Mouse (Mus musculus): ENCODE data around the gene Slc46a1. TPM values are rescaled to one million over a fixed set of nuclear protein-coding genes. Genes with fewer than 3 reads are reported as not detected.

Gene Slc46a1
- total RNA-seq, 2 experiments from 2014 or later, result 11.1 to 11.5 TPM

DNA sequence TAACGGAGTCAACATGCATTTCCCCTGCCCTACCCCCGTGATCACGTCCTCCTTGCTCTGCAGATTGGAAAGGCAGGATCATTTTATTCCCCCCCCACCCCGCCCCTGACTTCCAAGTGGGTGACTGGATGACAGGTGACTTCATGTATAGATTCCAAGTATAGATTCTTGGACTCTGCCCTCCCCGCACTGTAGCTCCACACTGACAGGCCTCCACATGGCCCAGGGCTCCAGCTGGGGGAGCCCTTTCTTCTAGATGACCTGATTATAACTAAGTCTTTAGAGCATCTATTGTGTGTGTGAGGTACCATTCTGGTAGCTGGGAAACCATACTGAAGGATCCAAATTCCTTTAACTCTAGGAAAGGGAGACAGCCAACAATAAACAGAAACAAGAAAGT, 2.8 kb upstream of the Slc46a1 start:
- intact Hi-C loops (cut with DNase I), result no loop called here
- no peak for TF ChIP-seq CTCF (IDR thresholded peaks at IDR 0.05)
- no peak overlapping the region for H3K27ac ChIP-seq
- DNase-seq (ENCODE audit: extremely low spot score in 1 of 2, low spot score in 2 of 2), result no peak
- H3K4me3 ChIP-seq, result no peak overlapping the region

- TF ChIP-seq CTCF (IDR thresholded peaks at IDR 0.05), result no peak
- intact Hi-C loops (cut with DNase I), result no loop called here
Observed at GRCm38 (mm10) chr11:78463286-78464036, 2.0 kb upstream of the Slc46a1 start.

DNA sequence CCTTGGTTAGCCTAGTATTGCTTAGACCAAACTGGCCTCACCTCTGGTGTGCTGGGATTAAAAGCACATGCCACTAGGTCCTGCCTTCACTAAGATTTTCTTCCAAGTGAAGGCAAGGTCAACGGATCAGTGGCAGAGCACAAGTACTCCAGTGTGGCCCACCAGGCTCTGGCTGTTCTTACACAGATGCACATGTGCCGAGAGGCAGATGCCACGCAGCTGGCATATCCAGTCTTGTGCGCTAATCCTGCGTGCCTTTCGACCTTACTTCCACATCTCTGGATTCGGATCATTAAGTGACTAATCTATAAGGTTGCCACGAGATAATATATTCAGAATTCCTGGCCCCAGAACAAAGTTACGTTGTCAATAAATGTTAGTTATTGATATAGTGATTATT, 381 bp upstream of the Slc46a1 start:
- peak overlapping the region; percentile 80 for H3K4me3 ChIP-seq
- DNase-seq (ENCODE audit: extremely low spot score in 1 of 2, low spot score in 2 of 2), result no peak
- intact Hi-C loops (cut with DNase I), result no loop called here
- peak overlapping the region; percentile 8; the same call in 1 of the 2 replicates for H3K27ac ChIP-seq
- TF ChIP-seq CTCF (IDR thresholded peaks at IDR 0.05), result no peak

More at GRCm38 (mm10) chr11:78463286-78464036, 2.0 kb upstream of the Slc46a1 start:
- no peak for DNase-seq (ENCODE audit: extremely low spot score in 1 of 2, low spot score in 2 of 2)
- no peak overlapping the region for H3K4me3 ChIP-seq
- no peak overlapping the region for H3K27ac ChIP-seq

DNA sequence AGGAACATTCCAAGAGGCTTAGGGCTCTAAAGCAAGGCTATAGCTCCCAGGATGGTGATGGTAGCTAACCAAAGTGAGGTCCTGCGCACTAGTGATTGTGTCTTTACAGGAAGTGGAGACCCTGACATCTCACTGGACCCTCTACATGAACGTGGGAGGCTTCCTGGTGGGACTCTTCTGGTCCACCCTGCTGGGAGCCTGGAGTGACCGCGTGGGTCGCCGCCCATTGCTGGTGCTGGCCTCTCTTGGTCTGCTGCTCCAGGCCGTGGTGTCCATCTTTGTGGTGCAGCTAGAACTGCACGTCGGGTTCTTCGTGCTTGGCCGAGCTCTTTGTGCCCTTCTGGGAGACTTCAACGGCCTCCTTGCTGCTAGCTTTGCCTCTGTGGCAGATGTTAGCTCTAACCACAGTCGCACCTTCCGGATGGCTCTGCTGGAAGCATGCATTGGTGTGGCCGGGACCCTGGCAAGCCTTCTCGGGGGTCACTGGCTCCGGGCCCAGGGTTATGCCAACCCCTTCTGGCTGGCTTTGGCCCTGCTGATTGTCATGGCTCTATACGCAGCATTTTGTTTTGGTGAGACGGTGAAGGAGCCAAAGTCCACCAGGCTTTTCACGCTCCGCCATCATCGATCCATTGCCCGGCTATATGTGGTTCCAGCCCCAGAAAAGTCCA, 880 bp downstream of the Slc46a1 start:
- TF ChIP-seq CTCF (IDR thresholded peaks at IDR 0.05), result no peak
- Histone ChIP-seq H3K27ac (peak overlapping the region; percentile 86), H3K4me3 (peak overlapping the region; percentile 80)
- no peak for DNase-seq (ENCODE audit: extremely low spot score in 1 of 2, low spot score in 2 of 2)
- intact Hi-C loops (cut with DNase I), result no loop called here

DNA sequence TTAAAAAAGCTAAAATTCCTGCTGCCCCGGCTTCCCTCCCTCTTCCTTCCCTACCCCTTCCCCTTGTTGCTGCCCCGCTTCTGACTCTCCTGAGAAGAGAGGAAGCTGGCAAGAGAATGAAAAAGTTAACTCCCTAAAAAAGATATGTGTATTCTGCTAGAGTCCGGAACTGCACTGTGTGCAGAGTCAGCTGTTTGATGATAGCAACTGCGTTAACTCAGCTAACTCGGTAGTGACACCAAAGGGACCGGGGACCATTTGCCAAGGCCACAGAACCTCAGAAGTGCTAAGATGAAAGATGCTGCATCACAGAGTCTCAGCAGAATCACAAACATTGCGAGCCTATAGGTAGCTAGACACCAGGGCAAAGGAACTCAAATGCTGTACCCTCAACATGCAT, 2.0 kb downstream of the Slc46a1 start:
- DNase-seq (ENCODE audit: extremely low spot score in 1 of 2, low spot score in 2 of 2), result no peak
- intact Hi-C loops (cut with DNase I), result no loop called here
- Histone ChIP-seq H3K4me3 (no peak overlapping the region), H3K27ac (no peak overlapping the region)
- no peak for TF ChIP-seq CTCF (IDR thresholded peaks at IDR 0.05)

DNA sequence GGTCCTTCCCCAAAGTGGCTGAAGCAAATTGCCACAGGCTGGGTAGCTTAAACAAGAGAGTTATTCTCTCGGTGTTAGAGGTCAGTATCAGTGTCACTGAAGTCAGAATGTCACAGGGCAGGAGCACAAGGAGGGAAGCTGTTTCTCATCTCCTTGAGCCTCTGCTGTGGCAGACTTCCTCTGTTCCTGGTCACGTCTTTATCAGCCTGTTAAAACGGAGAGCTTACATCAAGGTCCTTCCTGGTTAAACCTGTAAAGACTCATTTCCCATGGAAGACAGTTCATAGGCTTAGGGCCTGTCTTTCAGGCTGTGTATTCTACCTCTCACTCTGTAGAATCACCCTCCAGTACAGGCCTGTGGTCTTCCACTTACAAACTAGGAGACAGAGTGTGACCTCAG, 2.4 kb downstream of the Slc46a1 start:
- intact Hi-C loops (cut with DNase I), result no loop called here
- no peak for TF ChIP-seq CTCF (IDR thresholded peaks at IDR 0.05)
- H3K4me3 ChIP-seq, result no peak overlapping the region
- H3K27ac ChIP-seq, result no peak overlapping the region
- DNase-seq (ENCODE audit: extremely low spot score in 1 of 2, low spot score in 2 of 2), result no peak

DNA sequence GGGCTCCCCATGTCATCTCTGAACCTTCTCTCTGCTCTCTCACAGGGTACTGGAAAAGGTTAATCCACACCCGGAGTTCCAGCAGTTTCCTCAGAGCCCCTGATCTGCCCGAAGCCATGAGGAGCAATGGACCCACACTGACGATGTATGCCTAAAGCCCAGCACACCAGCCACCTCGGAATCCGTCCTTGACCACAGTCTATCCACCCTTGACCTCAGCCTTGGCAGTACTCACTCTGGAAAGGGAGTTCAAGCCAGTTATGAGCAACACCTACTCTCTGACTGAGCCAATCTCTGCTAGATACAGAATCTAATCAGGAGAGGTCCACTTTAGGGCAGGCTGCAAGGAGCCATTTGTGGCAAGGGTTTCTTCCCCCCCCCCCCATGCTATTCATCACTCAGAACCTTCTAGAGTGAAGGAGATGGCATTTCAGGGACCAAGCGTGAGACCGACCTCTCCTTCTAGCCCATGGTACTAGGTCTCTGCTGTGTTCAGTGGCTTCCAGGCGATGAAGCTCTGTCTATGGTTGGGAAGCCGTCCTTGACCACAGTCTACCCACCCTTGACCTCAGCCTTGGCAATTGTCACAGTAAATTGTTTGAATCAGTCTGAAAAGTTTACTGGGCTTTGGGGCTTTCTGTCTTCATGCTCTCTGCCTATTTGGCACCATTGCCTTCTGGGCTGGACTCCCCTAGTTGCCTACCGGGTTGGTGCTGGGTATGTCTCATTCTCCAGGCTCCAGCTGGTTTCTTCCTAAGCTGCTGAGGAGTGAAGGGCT, 6.0 kb downstream of the Slc46a1 start:
- Histone ChIP-seq H3K4me3 (no peak overlapping the region), H3K27ac (no peak overlapping the region)
- no peak for DNase-seq (ENCODE audit: extremely low spot score in 1 of 2, low spot score in 2 of 2)
- intact Hi-C loops (cut with DNase I), result no loop called here
- no peak for TF ChIP-seq CTCF (IDR thresholded peaks at IDR 0.05)

DNA sequence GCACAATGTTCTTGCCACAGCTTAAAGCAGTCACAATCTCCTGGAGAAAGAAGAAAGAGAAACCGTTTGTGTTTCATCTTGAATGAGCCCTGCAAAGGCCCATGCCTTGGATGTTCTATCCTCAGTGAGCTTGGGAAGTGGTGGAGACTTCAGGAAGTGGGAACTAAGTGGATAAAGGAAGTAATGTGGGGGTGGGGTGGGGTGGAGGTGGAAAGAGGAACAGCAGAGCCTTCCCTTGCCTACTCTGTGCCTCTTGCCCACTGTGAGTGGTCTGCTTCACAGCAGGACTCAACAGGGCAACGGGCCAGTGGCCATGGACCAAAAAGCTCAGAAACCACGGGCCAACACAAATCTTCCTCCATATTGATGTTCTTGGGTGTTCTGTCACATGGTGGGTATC, 9.8 kb downstream of the Slc46a1 start:
- H3K27ac ChIP-seq, result no peak overlapping the region
- H3K4me3 ChIP-seq, result no peak overlapping the region
- intact Hi-C loops (cut with DNase I), result no loop called here
- no peak for TF ChIP-seq CTCF (IDR thresholded peaks at IDR 0.05)
- no peak for DNase-seq (ENCODE audit: extremely low spot score in 1 of 2, low spot score in 2 of 2)

- intact Hi-C loops (cut with DNase I), result no loop called here
- Histone ChIP-seq H3K4me3 (no peak overlapping the region), H3K27ac (no peak overlapping the region)
- DNase-seq (ENCODE audit: extremely low spot score in 1 of 2, low spot score in 2 of 2), result no peak
- TF ChIP-seq CTCF (IDR thresholded peaks at IDR 0.05), result no peak
Observed at GRCm38 (mm10) chr11:78483639-78484038, 18.1 kb downstream of the Slc46a1 start.

DNA sequence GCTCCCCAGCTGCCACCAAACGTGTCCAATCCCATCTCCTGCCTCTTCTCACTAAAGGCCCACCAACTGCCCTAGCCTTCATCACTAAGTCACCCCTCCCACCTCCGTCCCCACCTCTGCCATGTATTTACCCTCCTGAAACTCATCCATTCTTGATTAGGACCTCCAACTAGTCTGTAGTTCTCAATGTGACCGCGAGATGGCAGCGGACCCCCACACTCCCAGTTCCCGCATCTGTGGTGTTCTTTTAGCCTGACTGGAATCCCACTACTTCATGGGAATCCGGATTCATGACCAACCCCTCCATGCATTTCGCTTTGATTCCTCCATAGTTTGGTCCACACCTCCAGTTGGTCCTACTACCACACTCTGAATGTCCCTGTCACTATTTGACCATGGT, 22.7 kb downstream of the Slc46a1 start:
- Histone ChIP-seq H3K4me3 (no peak overlapping the region), H3K27ac (no peak overlapping the region)
- TF ChIP-seq CTCF (IDR thresholded peaks at IDR 0.05), result peak; percentile 83
- intact Hi-C loops (cut with DNase I), result no loop called here
- DNase-seq (ENCODE audit: extremely low spot score in 1 of 2, low spot score in 2 of 2), result peak; percentile 66 to 75

DNA sequence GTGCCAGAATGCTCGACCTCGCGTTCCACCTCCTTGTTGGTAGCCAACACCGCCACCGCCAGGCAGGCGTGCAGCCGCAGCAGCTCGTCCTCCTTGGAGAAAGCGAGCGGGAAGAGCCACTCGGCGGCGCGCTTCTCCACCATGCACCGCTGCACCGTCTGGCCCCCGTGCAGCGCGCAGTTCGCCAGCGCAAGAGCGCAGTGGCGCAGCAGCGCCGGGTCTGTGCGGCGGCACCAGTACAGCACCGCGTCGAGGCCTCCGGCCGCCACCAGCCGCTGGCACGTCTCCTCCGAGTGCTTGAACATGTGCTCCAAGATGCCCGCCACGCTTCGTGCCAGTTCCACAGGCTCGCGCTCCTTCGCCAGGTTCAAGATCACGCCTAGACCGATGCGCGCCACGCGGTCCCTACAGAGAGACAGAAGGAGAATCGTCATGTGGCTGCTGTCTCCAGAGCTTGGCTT, 25.3 kb downstream of the Slc46a1 start:
- peak overlapping the region; percentile 34 for H3K4me3 ChIP-seq
- DNase-seq (ENCODE audit: extremely low spot score in 1 of 2, low spot score in 2 of 2), result peak; percentile 66 to 70
- H3K27ac ChIP-seq, result no peak overlapping the region
- intact Hi-C loops (cut with DNase I), result no loop called here
- peak; percentile 35 for TF ChIP-seq CTCF (IDR thresholded peaks at IDR 0.05)

DNA sequence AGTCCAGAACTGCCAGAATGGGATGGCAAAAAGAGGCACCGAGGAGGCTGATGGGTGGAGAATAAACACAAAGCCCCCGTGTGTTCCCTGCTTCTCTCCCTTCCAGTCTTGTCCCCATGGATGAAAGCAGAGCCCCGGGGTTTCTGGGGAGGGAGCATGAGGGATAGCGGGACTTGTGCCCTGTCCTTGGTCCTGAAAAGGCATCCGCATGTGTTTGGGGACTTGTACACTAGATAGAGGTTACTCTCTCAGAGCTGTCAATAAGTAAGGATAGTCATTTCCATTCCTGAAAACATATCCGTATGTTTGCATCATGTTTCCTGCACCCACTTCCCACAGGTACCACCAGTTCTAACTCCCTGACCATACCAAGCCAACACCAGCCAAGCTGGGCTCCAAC, 30.4 kb downstream of the Slc46a1 start:
- H3K27ac ChIP-seq, result no peak overlapping the region
- DNase-seq (ENCODE audit: extremely low spot score in 1 of 2, low spot score in 2 of 2), result no peak
- TF ChIP-seq CTCF (IDR thresholded peaks at IDR 0.05), result no peak
- intact Hi-C loops (cut with DNase I), result no loop called here
- H3K4me3 ChIP-seq, result peak overlapping the region; percentile 86

Data from left cerebral cortex, adult 2 months (tissue).